Mouse (Mus musculus): Measurements from ENCODE around the gene Cryba1.

GRCm38 (mm10) chr11:77673428-77673991 lies 51.6 kb downstream of the Cryba1 start:
- TF ChIP-seq CTCF (IDR thresholded peaks at IDR 0.05; ENCODE audit: low read depth, low read length), result no peak
- TF ChIP-seq POLR2A (IDR thresholded peaks at IDR 0.05; ENCODE audit: borderline replicate concordance, low read depth, low read length), result no peak
